Mouse (Mus musculus): Measurements from ENCODE around the gene Vsig2. TPM values are rescaled to one million over a fixed set of nuclear protein-coding genes. Genes with fewer than 3 reads are reported as not detected.

Gene Vsig2
- polyA plus RNA-seq, 1 experiment from 2014 or later, result 2.1 TPM

GRCm38 (mm10) chr9:37543869-37544440, 4.9 kb downstream of the Vsig2 start:
- Histone ChIP-seq H3K27me3 (ENCODE audit: control insufficient read depth, insufficient read depth, low read length) (peaks cover 14% of the 10 kb centered on the region), H3K27ac (ENCODE audit: low read length) (no peak overlapping the region), H3K4me2 (ENCODE audit: low read depth, low read length) (peak overlapping the region; percentile 89), H3K4me3 (ENCODE audit: low read length) (peak overlapping the region; percentile 56), H3K9ac (ENCODE audit: low read length) (peak overlapping the region; percentile 48; the same call in 1 of the 2 replicates), H3K9me3 (replicated peaks; ENCODE audit: control insufficient read depth, low read length) (no peaks in the 10 kb centered on the region), H3K4me1 (ENCODE audit: control insufficient read depth, insufficient read depth, low read length) (peaks cover 15% of the 10 kb centered on the region), H3K36me3 (ENCODE audit: control insufficient read depth, insufficient read depth) (no peaks in the 10 kb centered on the region)
- no peak for ATAC-seq (replicated peaks; ENCODE audit: extremely low read depth, insufficient read depth, low FRiP score)
- WGBS, result 34% methylated on average over 12 of the region's 12 CpGs

- H3K4me1 ChIP-seq (ENCODE audit: control insufficient read depth, insufficient read depth, low read length), result peaks cover 15% of the 10 kb centered on the region
- peak; percentile 49 for ATAC-seq (replicated peaks; ENCODE audit: extremely low read depth, insufficient read depth, low FRiP score)
- no peak overlapping the region for H3K27ac ChIP-seq (ENCODE audit: low read length)
- no peaks in the 10 kb centered on the region for H3K36me3 ChIP-seq (ENCODE audit: control insufficient read depth, insufficient read depth)
- H3K27me3 ChIP-seq (ENCODE audit: control insufficient read depth, insufficient read depth, low read length), result peaks cover 19% of the 10 kb centered on the region
- peak overlapping the region; percentile 89 for H3K4me2 ChIP-seq (ENCODE audit: low read depth, low read length)
- 5% methylated on average over 29 of the region's 29 CpGs for WGBS
- H3K9me3 ChIP-seq (replicated peaks; ENCODE audit: control insufficient read depth, low read length), result no peaks in the 10 kb centered on the region
- peak overlapping the region; percentile 48; the same call in 1 of the 2 replicates for H3K9ac ChIP-seq (ENCODE audit: low read length)
- H3K4me3 ChIP-seq (ENCODE audit: low read length), result peak overlapping the region; percentile 56
Observed at GRCm38 (mm10) chr9:37544447-37545165, 5.6 kb downstream of the Vsig2 start.

- H3K4me2 ChIP-seq (ENCODE audit: low read depth, low read length), result peak overlapping the region; percentile 89
- 0 out of 2 replicates have a peak overlapping the region, but pooled peaks have one; percentile 13 for H3K9ac ChIP-seq (ENCODE audit: low read length)
- no peaks in the 10 kb centered on the region for H3K9me3 ChIP-seq (replicated peaks; ENCODE audit: control insufficient read depth, low read length)
- no peak; the same call in none of the 2 replicates for ATAC-seq (replicated peaks; ENCODE audit: extremely low read depth, insufficient read depth, low FRiP score)
- H3K4me3 ChIP-seq (ENCODE audit: low read length), result peak overlapping the region; percentile 56
- no peaks in the 10 kb centered on the region for H3K36me3 ChIP-seq (ENCODE audit: control insufficient read depth, insufficient read depth)
- 22% methylated on average over 17 of the region's 17 CpGs for WGBS
- peaks cover 14% of the 10 kb centered on the region for H3K4me1 ChIP-seq (ENCODE audit: control insufficient read depth, insufficient read depth, low read length)
- no peak overlapping the region for H3K27ac ChIP-seq (ENCODE audit: low read length)
- H3K27me3 ChIP-seq (ENCODE audit: control insufficient read depth, insufficient read depth, low read length), result peaks cover 25% of the 10 kb centered on the region
Observed at GRCm38 (mm10) chr9:37545166-37545610, 6.1 kb downstream of the Vsig2 start.

- Histone ChIP-seq H3K27ac (ENCODE audit: low read length) (no peak overlapping the region), H3K4me2 (ENCODE audit: low read depth, low read length) (no peak overlapping the region), H3K4me3 (ENCODE audit: low read length) (no peak overlapping the region), H3K4me1 (ENCODE audit: control insufficient read depth, insufficient read depth, low read length) (peaks cover 12% of the 10 kb centered on the region; the same call in 1 of the 2 replicates), H3K36me3 (ENCODE audit: control insufficient read depth, insufficient read depth) (no peaks in the 10 kb centered on the region), H3K9me3 (replicated peaks; ENCODE audit: control insufficient read depth, low read length) (no peaks in the 10 kb centered on the region), H3K27me3 (ENCODE audit: control insufficient read depth, insufficient read depth, low read length) (peaks cover 32% of the 10 kb centered on the region), H3K9ac (ENCODE audit: low read length) (no peak overlapping the region)
- 27% methylated on average over 27 of the region's 27 CpGs for WGBS
- no peak for ATAC-seq (replicated peaks; ENCODE audit: extremely low read depth, insufficient read depth, low FRiP score)
Observed at GRCm38 (mm10) chr9:37545847-37546452, 6.9 kb downstream of the Vsig2 start.

GRCm38 (mm10) chr9:37546889-37547288, 7.8 kb downstream of the Vsig2 start:
- Histone ChIP-seq H3K36me3 (ENCODE audit: control insufficient read depth, insufficient read depth) (no peaks in the 10 kb centered on the region), H3K4me1 (ENCODE audit: control insufficient read depth, insufficient read depth, low read length) (peaks cover 15% of the 10 kb centered on the region), H3K4me2 (ENCODE audit: low read depth, low read length) (no peak overlapping the region), H3K27ac (ENCODE audit: low read length) (no peak overlapping the region), H3K27me3 (ENCODE audit: control insufficient read depth, insufficient read depth, low read length) (peaks cover 37% of the 10 kb centered on the region), H3K9me3 (replicated peaks; ENCODE audit: control insufficient read depth, low read length) (no peaks in the 10 kb centered on the region), H3K9ac (ENCODE audit: low read length) (no peak overlapping the region), H3K4me3 (ENCODE audit: low read length) (no peak overlapping the region)
- 81% methylated on average over 1 of the region's 1 CpGs for WGBS
- ATAC-seq (replicated peaks; ENCODE audit: extremely low read depth, insufficient read depth, low FRiP score), result no peak

- H3K4me3 ChIP-seq (ENCODE audit: low read length), result no peak overlapping the region
- H3K27me3 ChIP-seq (ENCODE audit: control insufficient read depth, insufficient read depth, low read length), result peaks cover 55% of the 10 kb centered on the region
- H3K4me2 ChIP-seq (ENCODE audit: low read depth, low read length), result no peak overlapping the region
- H3K9me3 ChIP-seq (replicated peaks; ENCODE audit: control insufficient read depth, low read length), result no peaks in the 10 kb centered on the region
- no peaks in the 10 kb centered on the region for H3K36me3 ChIP-seq (ENCODE audit: control insufficient read depth, insufficient read depth)
- no peak for ATAC-seq (replicated peaks; ENCODE audit: extremely low read depth, insufficient read depth, low FRiP score)
- H3K9ac ChIP-seq (ENCODE audit: low read length), result no peak overlapping the region
- H3K4me1 ChIP-seq (ENCODE audit: control insufficient read depth, insufficient read depth, low read length), result peaks cover 21% of the 10 kb centered on the region
- 52% methylated on average over 1 of the region's 1 CpGs for WGBS
- no peak overlapping the region for H3K27ac ChIP-seq (ENCODE audit: low read length)
Observed at GRCm38 (mm10) chr9:37550435-37550834, 11.4 kb downstream of the Vsig2 start.

- Histone ChIP-seq H3K27me3 (ENCODE audit: control insufficient read depth, insufficient read depth, low read length) (peaks cover 45% of the 10 kb centered on the region), H3K4me1 (ENCODE audit: control insufficient read depth, insufficient read depth, low read length) (peaks cover 18% of the 10 kb centered on the region), H3K27ac (ENCODE audit: low read length) (no peak overlapping the region), H3K36me3 (ENCODE audit: control insufficient read depth, insufficient read depth) (no peaks in the 10 kb centered on the region), H3K9me3 (replicated peaks; ENCODE audit: control insufficient read depth, low read length) (no peaks in the 10 kb centered on the region), H3K4me3 (ENCODE audit: low read length) (peak overlapping the region; percentile 54), H3K9ac (ENCODE audit: low read length) (peak overlapping the region; percentile 63), H3K4me2 (ENCODE audit: low read depth, low read length) (peak overlapping the region; percentile 95)
- no peak for ATAC-seq (replicated peaks; ENCODE audit: extremely low read depth, insufficient read depth, low FRiP score)
- WGBS, result 2% methylated on average over 23 of the region's 23 CpGs
Observed at GRCm38 (mm10) chr9:37551751-37552531, 12.9 kb downstream of the Vsig2 start.

- Histone ChIP-seq H3K36me3 (ENCODE audit: control insufficient read depth, insufficient read depth) (no peaks in the 10 kb centered on the region), H3K27me3 (ENCODE audit: control insufficient read depth, insufficient read depth, low read length) (peaks cover 45% of the 10 kb centered on the region), H3K4me2 (ENCODE audit: low read depth, low read length) (peak within 1 kb of the TSS; percentile 95), H3K27ac (ENCODE audit: low read length) (no peak within 1 kb of the TSS), H3K4me1 (ENCODE audit: control insufficient read depth, insufficient read depth, low read length) (peaks cover 18% of the 10 kb centered on the region), H3K9ac (ENCODE audit: low read length) (peak within 1 kb of the TSS; percentile 63), H3K9me3 (replicated peaks; ENCODE audit: control insufficient read depth, low read length) (no peaks in the 10 kb centered on the region), H3K4me3 (ENCODE audit: low read length) (peak within 1 kb of the TSS; percentile 54)
- 3% methylated on average over 31 of the region's 31 CpGs for WGBS
- ATAC-seq (replicated peaks; ENCODE audit: extremely low read depth, insufficient read depth, low FRiP score), result peak; percentile 84
Observed at GRCm38 (mm10) chr9:37552536-37553293, 13.7 kb downstream of the Vsig2 start, which contains the start of gene Nrgn. Nrgn (minus strand) TSS chr9:37552904.
